Mouse (Mus musculus) liver, embryonic 14.5 days (tissue): ENCODE data around the gene Plk1.

Source experiments
- CTCF ChIP-seq: IDR thresholded peaks from 2 replicates; pipeline ENCODE4 v1.5.1; 2016; ENCODE audit warnings: antibody characterized with exemption, low read depth, control low read depth
- EP300 ChIP-seq: IDR thresholded peaks from 2 replicates; pipeline ENCODE4 v1.6.1; 2016; ENCODE audit warnings: antibody characterized with exemption, low read depth

- no peak for TF ChIP-seq EP300
- TF ChIP-seq CTCF, result no peak
Measured at GRCm38 (mm10) chr7:122133338-122133625, 26.0 kb upstream of the Plk1 start.
